Mouse (Mus musculus): ENCODE data around the gene Efna3. TPM values are rescaled to one million over a fixed set of nuclear protein-coding genes. Genes with fewer than 3 reads are reported as not detected.

Gene Efna3
- total RNA-seq, 2 experiments from 2014 or later: 59.9 to 63.1 TPM

Other genes with a start within 250 kb of the Efna3 start
- gene Rusc1, start 229.7 kb downstream of the Efna3 start, total RNA-seq (2021): 100 to 1,000 TPM; 164 to 173 TPM
- under 1 TPM in 1 of 2 experiments, not detected in 1; 0.18 TPM for gene Gm43738, start 221.9 kb downstream of the Efna3 start, total RNA-seq (2021)
- 100 to 1,000 TPM; 159 to 162 TPM for gene Fdps, start 221.0 kb downstream of the Efna3 start, total RNA-seq (2021)
- gene Pklr, start 186.8 kb downstream of the Efna3 start, total RNA-seq (2021): under 1 TPM; 0.22 to 0.48 TPM
- 10 to 100 TPM; 30.9 to 35.1 TPM for gene Hcn3, start 162.8 kb downstream of the Efna3 start, total RNA-seq (2021)
- gene Clk2, start 158.2 kb downstream of the Efna3 start, total RNA-seq (2021): 10 to 100 TPM; 52.0 to 55.9 TPM
- 10 to 100 TPM; 79.4 to 79.6 TPM for gene Scamp3, start 145.5 kb downstream of the Efna3 start, total RNA-seq (2021)
- gene Fam189b, start 139.8 kb downstream of the Efna3 start, total RNA-seq (2021): 10 to 100 TPM; 65.8 to 69.5 TPM
- 10 to 100 TPM; 57.9 to 58.7 TPM for gene Gba, start 120.0 kb downstream of the Efna3 start, total RNA-seq (2021)
- 10 to 100 TPM; 45.2 to 48.4 TPM for gene Thbs3, start 107.8 kb downstream of the Efna3 start, total RNA-seq (2021)
- gene Mtx1, start 95.9 kb downstream of the Efna3 start, total RNA-seq (2021): 100 to 1,000 TPM in 1 of 2 experiments, 10 to 100 TPM in 1; 92.8 to 109 TPM
- gene Muc1, start 93.9 kb downstream of the Efna3 start, total RNA-seq (2021): under 1 TPM; 0.66 to 0.89 TPM
- 10 to 100 TPM; 72.8 to 95.1 TPM for gene Krtcap2, start 77.0 kb downstream of the Efna3 start, total RNA-seq (2021)
- gene Trim46, start 76.7 kb downstream of the Efna3 start, total RNA-seq (2021): 100 to 1,000 TPM; 101 to 112 TPM
- gene Dpm3, start 63.6 kb downstream of the Efna3 start, total RNA-seq (2021): 10 to 100 TPM; 53.3 to 66.3 TPM
- 10 to 100 TPM; 27.6 to 29.8 TPM for gene Slc50a1, start 52.4 kb downstream of the Efna3 start, total RNA-seq (2021)
- 1 to 10 TPM; 6.4 to 7.2 TPM for gene Efna1, start 41.8 kb downstream of the Efna3 start, total RNA-seq (2021)
- 1 to 10 TPM; 2.7 to 3.4 TPM for gene Efna4, start 15.1 kb upstream of the Efna3 start, total RNA-seq (2021)
- 100 to 1,000 TPM; 102 to 105 TPM for gene Adam15, start 27.0 kb upstream of the Efna3 start, total RNA-seq (2021)
- gene Dcst2, start 39.0 kb upstream of the Efna3 start, total RNA-seq (2021): under 1 TPM; 0.51 to 0.71 TPM
- gene Dcst1, start 42.3 kb upstream of the Efna3 start, total RNA-seq (2021): under 1 TPM in 1 of 2 experiments, not detected in 1; 0.59 TPM
- gene Zbtb7b, start 71.8 kb upstream of the Efna3 start, total RNA-seq (2021): 1 to 10 TPM; 6.6 to 8.7 TPM
- 1 to 10 TPM in 1 of 2 experiments, not detected in 1; 3.5 TPM for gene Lenep, start 79.8 kb upstream of the Efna3 start, total RNA-seq (2021)
- 10 to 100 TPM; 28.8 to 33.6 TPM for gene Flad1, start 88.9 kb upstream of the Efna3 start, total RNA-seq (2021)
- 10 to 100 TPM in 1 of 2 experiments, 1 to 10 TPM in 1; 9.8 to 10.9 TPM for gene Cks1b, start 95.4 kb upstream of the Efna3 start, total RNA-seq (2021)
- 10 to 100 TPM; 14.7 to 15.1 TPM for gene Shc1, start 95.5 kb upstream of the Efna3 start, total RNA-seq (2021)
- gene Pygo2, start 107.2 kb upstream of the Efna3 start, total RNA-seq (2021): 10 to 100 TPM; 48.5 to 52.3 TPM
- 10 to 100 TPM; 43.3 to 45.2 TPM for gene Pbxip1, start 113.7 kb upstream of the Efna3 start, total RNA-seq (2021)
- 10 to 100 TPM; 44.0 to 46.9 TPM for gene Pmvk, start 131.6 kb upstream of the Efna3 start, total RNA-seq (2021)
- gene Kcnn3, start 197.2 kb upstream of the Efna3 start, total RNA-seq (2021): 10 to 100 TPM; 28.5 to 30.3 TPM

Measured in layer of hippocampus, postnatal 10 days (tissue).